Mouse (Mus musculus): ENCODE measurements around the gene Scn8a.

GRCm38 (mm10) chr15:101054541-101054940 lies 184.9 kb downstream of the Scn8a start:
- no peak for TF ChIP-seq POLR2A (IDR thresholded peaks at IDR 0.05; ENCODE audit: borderline replicate concordance, insufficient read depth, low read length)
- no peak for TF ChIP-seq CTCF (IDR thresholded peaks at IDR 0.05; ENCODE audit: borderline replicate concordance, insufficient read depth, low read depth, low read length)

Data from cerebellum, adult 2 months (tissue).